23 mouse cellular contexts compared by ENCODE assay signal in genomic region chr1:155075856-155076255, GRCm38 (mm10). TPM values are rescaled to one million over a fixed set of nuclear protein-coding genes. Genes with fewer than 3 reads are reported as not detected.
DNase-seq lines count a peak whose midpoint lies in the region; TF ChIP-seq lines count a peak whose summit lies in the region.
"Had no signal": no experiment of that assay in that cellular context is flagged by ENCODE, and none has a peak within 500 bp of the region (broad histone marks: within the 10 kb centered on the region; RNA-seq: fewer than 3 reads in every experiment).

No protein-coding gene starts in this region.

- intact Hi-C loops in gastrocnemius, adult 2 months (cut with DNase I), result no loop called here

- H3K27ac ChIP-seq in gastrocnemius, adult 2 months, result no peak overlapping the region
- H3K27ac ChIP-seq in macrophage, result peak overlapping the region; percentile 13; the same call in 1 of the 2 replicates
- H3K27ac ChIP-seq: hindbrain, embryonic 13.5 days; kidney, postnatal 0 days; midbrain, embryonic 10.5 days; neural tube, embryonic 15.5 days had no signal

- no peak for TF ChIP-seq CTCF in gastrocnemius, adult 2 months (IDR thresholded peaks at IDR 0.05)

- H3K79me2 ChIP-seq in macrophage (ENCODE audit: inconsistent target), result no peaks in the 10 kb centered on the region

- H3K4me3 ChIP-seq in gastrocnemius, adult 2 months, result no peak overlapping the region
- H3K4me3 ChIP-seq in macrophage (ENCODE audit: inconsistent target), result no peak overlapping the region
- H3K4me3 ChIP-seq: embryonic facial prominence, embryonic 15.5 days; heart, adult 2 months; hindbrain, embryonic 13.5 days; left cerebral cortex, adult 2 months; midbrain, embryonic 10.5 days; neural tube, embryonic 15.5 days had no signal

- H3K36me3 ChIP-seq in macrophage (ENCODE audit: inconsistent target), result no peaks in the 10 kb centered on the region
- H3K36me3 ChIP-seq: embryonic facial prominence, embryonic 15.5 days; hindbrain, embryonic 13.5 days; midbrain, embryonic 10.5 days; neural tube, embryonic 15.5 days had no signal

- DNase-seq in gastrocnemius, adult 2 months, result peak; percentile 32
- no peak for DNase-seq in gastrocnemius, adult 18-20 months (ENCODE audit: low spot score)
- DNase-seq in 3134 (ENCODE audit: extremely low read depth, insufficient read length, low spot score), result peak; percentile 69
- DNase-seq in NIH3T3 (ENCODE audit: low read depth), result peak; percentile 91
- DNase-seq in layer of hippocampus, adult 9-10 months (ENCODE audit: low spot score), result no peak
- no peak for DNase-seq in cerebellum, postnatal 14 days
- DNase-seq: cerebellum, adult 18-20 months; cerebellum, postnatal 25 days; forebrain, postnatal 0 days; gastrocnemius, postnatal 36 days; heart, adult 2 months; kidney, adult 2 months; lung, embryonic 14.5 days; lung, postnatal 36 days; right cerebral cortex, adult 18-20 months; thymus, adult 2 months had no signal

- 76% methylated on average over 7 of the region's 7 CpGs for WGBS in macrophage (ENCODE audit: missing documents)

RNA-seq across cellular contexts. Expression of gene Ier5, which starts 23.6 kb away (rescaled TPM):
- total RNA-seq in gastrocnemius, adult 2 months (2021), result 1 to 10 TPM; 4.6 to 4.7 TPM
- total RNA-seq in gastrocnemius, adult 18-20 months (2021), result 10 to 100 TPM in 1 of 2 experiments, 1 to 10 TPM in 1; 4.7 to 19.4 TPM
- 100 to 1,000 TPM in 15 of 26 experiments, 10 to 100 TPM in 11; 37.6 to 232 (median 114) TPM for total RNA-seq in macrophage (2018; cell fraction: chromatin; rRNA removed)
- 100 to 1,000 TPM in 16 of 26 experiments, 10 to 100 TPM in 10; 68.0 to 298 (median 132) TPM for total RNA-seq in macrophage (2018; cell fraction: cytosol; rRNA removed)
- total RNA-seq in macrophage (2018; cell fraction: nucleus; rRNA removed), result 100 to 1,000 TPM in 22 of 26 experiments, 10 to 100 TPM in 4; 58.9 to 356 (median 241) TPM
- polyA plus RNA-seq in macrophage (2018), result 24.7 to 56.1 TPM (median 49.7 TPM) in 3 replicates

Comparison
In these comparisons a context has a peak if more than half of its experiments do, and no peak if none do; other contexts are left out.
1. DNase-seq: peak in gastrocnemius, adult 2 months (single experiment), 3134 (single experiment) and NIH3T3 (single experiment); none in gastrocnemius, adult 18-20 months (single experiment), layer of hippocampus, adult 9-10 months (single experiment) and cerebellum, postnatal 14 days (0 of 2).